ENCODE assay signal across 7 mouse cellular contexts in genomic region chr8:124398843-124399402, GRCm38 (mm10). TPM values are rescaled to one million over a fixed set of nuclear protein-coding genes. Genes with fewer than 3 reads are reported as not detected.
A peak's percentile ranks its signal among the peaks of the same experiment; 100 is the strongest.
DNase-seq lines count a peak whose midpoint lies in the region; ATAC-seq and TF ChIP-seq lines count a peak whose summit lies in the region.

No protein-coding gene starts in this region.

- ATAC-seq in kidney, embryonic 14.5 days (ENCODE audit: low FRiP score, low TSS enrichment) = peak; percentile 26; the same call in 1 of the 2 replicates
- peak; percentile 41; the same call in 1 of the 2 replicates for ATAC-seq in forebrain, embryonic 12.5 days (ENCODE audit: low FRiP score)

- no peak overlapping the region for H3K9ac ChIP-seq in kidney, embryonic 14.5 days (ENCODE audit: low read depth, low read length)
- H3K9ac ChIP-seq in ES-Bruce4 (ENCODE audit: low read depth, poor library complexity, severe bottlenecking) = no peak overlapping the region
- H3K9ac ChIP-seq in forebrain, embryonic 12.5 days = no peak overlapping the region

- WGBS in kidney, embryonic 14.5 days = 35% methylated on average over 11 of the region's 12 CpGs
- 36% methylated on average over 12 of the region's 12 CpGs for WGBS in forebrain, embryonic 12.5 days

- H3K9me3 ChIP-seq in kidney, embryonic 14.5 days (ENCODE audit: control insufficient read depth, low read length) = no peaks in the 10 kb centered on the region
- H3K9me3 ChIP-seq in ES-Bruce4 (replicated peaks; ENCODE audit: control insufficient read depth, insufficient read depth, low read length, poor library complexity, severe bottlenecking) = no peaks in the 10 kb centered on the region
- H3K9me3 ChIP-seq in forebrain, embryonic 12.5 days = no peaks in the 10 kb centered on the region

- no peak overlapping the region for H3K4me2 ChIP-seq in kidney, embryonic 14.5 days (replicated peaks; ENCODE audit: low read depth, low read length)
- no peak overlapping the region for H3K4me2 ChIP-seq in forebrain, embryonic 12.5 days

- H3K4me3 ChIP-seq in kidney, embryonic 14.5 days (ENCODE audit: low read length) = no peak overlapping the region
- H3K4me3 ChIP-seq in ES-Bruce4 (ENCODE audit: low read depth, low read length) = no peak overlapping the region
- no peak overlapping the region for H3K4me3 ChIP-seq in forebrain, embryonic 12.5 days (replicated peaks)

- no peaks in the 10 kb centered on the region for H3K36me3 ChIP-seq in kidney, embryonic 14.5 days (ENCODE audit: control insufficient read depth, insufficient read depth, low read length)
- H3K36me3 ChIP-seq in ES-Bruce4 (ENCODE audit: control insufficient read depth, insufficient read depth, low read length, poor library complexity, severe bottlenecking) = no peaks in the 10 kb centered on the region
- H3K36me3 ChIP-seq in forebrain, embryonic 12.5 days (replicated peaks) = no peaks in the 10 kb centered on the region

- no peak for TF ChIP-seq EP300 in ES-Bruce4 (IDR thresholded peaks at IDR 0.05; ENCODE audit: insufficient read depth, low read depth, low read length)

- no peak for DNase-seq in kidney, adult 9 months
- DNase-seq in adrenal gland, postnatal 36 days = peak; percentile 38 to 59
- peak; percentile 43 to 57 for DNase-seq in lung, postnatal 4 days
- DNase-seq in layer of hippocampus, postnatal 36 days = no peak

- no peak for TF ChIP-seq POLR2A in ES-Bruce4 (IDR thresholded peaks at IDR 0.05; ENCODE audit: insufficient read depth, low read length)

- no peaks in the 10 kb centered on the region for H3K4me1 ChIP-seq in kidney, embryonic 14.5 days (ENCODE audit: control insufficient read depth, insufficient read depth, low read length)
- H3K4me1 ChIP-seq in ES-Bruce4 (ENCODE audit: control insufficient read depth, insufficient read depth, low read length) = no peaks in the 10 kb centered on the region
- peaks cover 9% of the 10 kb centered on the region; the same call in 1 of the 2 replicates for H3K4me1 ChIP-seq in forebrain, embryonic 12.5 days

- no peak overlapping the region for H3K27ac ChIP-seq in kidney, embryonic 14.5 days (ENCODE audit: low read depth, low read length)
- H3K27ac ChIP-seq in ES-Bruce4 (ENCODE audit: insufficient read depth, low read length) = no peak overlapping the region
- no peak overlapping the region for H3K27ac ChIP-seq in forebrain, embryonic 12.5 days

- no peaks in the 10 kb centered on the region for H3K27me3 ChIP-seq in kidney, embryonic 14.5 days (ENCODE audit: control insufficient read depth, insufficient read depth, low read length)
- H3K27me3 ChIP-seq in ES-Bruce4 (ENCODE audit: control insufficient read depth, insufficient read depth, low read length, poor library complexity, severe bottlenecking) = no peaks in the 10 kb centered on the region
- no peaks in the 10 kb centered on the region for H3K27me3 ChIP-seq in forebrain, embryonic 12.5 days

- peak; percentile 77 for TF ChIP-seq CTCF in ES-Bruce4 (IDR thresholded peaks at IDR 0.05; ENCODE audit: low read depth, low read length)

RNA-seq across cellular contexts. Expression of gene Pgbd5, which starts 40.5 kb away (rescaled TPM):
- polyA plus RNA-seq in kidney, embryonic 14.5 days (2014; fragmentation: Nextera tagmentation; extraction: Ambion mirVana) = 0.61 and 1.1 TPM in 2 replicates
- 3.6 and 4.0 TPM in 2 replicates for polyA plus RNA-seq in ES-Bruce4 (2011; ENCODE audit: insufficient read depth, insufficient read length, low read depth, missing spikeins)
- total RNA-seq in adrenal gland, postnatal 36 days (2021) = 1 to 10 TPM; 3.5 to 4.5 TPM
- 4.5 and 4.8 TPM in 2 replicates for polyA plus RNA-seq in forebrain, embryonic 12.5 days (2016; fragmentation: Nextera tagmentation; extraction: Ambion mirVana)
- 100 to 1,000 TPM; 263 to 289 TPM for total RNA-seq in layer of hippocampus, postnatal 36 days (2021)

Comparison
In these comparisons a context has a peak if more than half of its experiments do, and no peak if none do; other contexts are left out.
1. DNase-seq: peak in adrenal gland, postnatal 36 days (2 of 2) and lung, postnatal 4 days (2 of 2); none in kidney, adult 9 months (single experiment) and layer of hippocampus, postnatal 36 days (0 of 2).